Mouse (Mus musculus): ENCODE measurements around the gene Rhebl1. TPM values are rescaled to one million over a fixed set of nuclear protein-coding genes. Genes with fewer than 3 reads are reported as not detected.

Gene Rhebl1
- total and polyA plus RNA-seq, 3 experiments, result 10.1 to 16.6 TPM; not detected in 1

GRCm38 (mm10) chr15:98843595-98844223, 50.6 kb downstream of the Rhebl1 start:
- Histone ChIP-seq H3K4me1 (ENCODE audit: control insufficient read depth in 1 of 2, insufficient read depth in 2 of 2, low read length in 2 of 2) (no peaks in the 10 kb centered on the region), H3K9ac (ENCODE audit: control insufficient read depth, low read depth, low read length, poor library complexity, severe bottlenecking) (no peak overlapping the region), H3K27ac (ENCODE audit: control insufficient read depth, low read depth, low read length) (no peak overlapping the region), H3K36me3 (ENCODE audit: control insufficient read depth in 1 of 2, insufficient read depth in 2 of 2, low read length in 2 of 2) (peaks cover 0 to 30% of the 10 kb centered on the region in 2 experiments; a peak in 2 of 4 replicates), H3K79me2 (ENCODE audit: control insufficient read depth, insufficient read depth, low read length, poor library complexity) (no peaks in the 10 kb centered on the region), H3K9me3 (replicated peaks; ENCODE audit: insufficient read depth, low read length) (no peaks in the 10 kb centered on the region), H3K4me3 (ENCODE audit: control insufficient read depth in 1 of 2, insufficient read depth in 1 of 2, low read depth in 2 of 2, low read length in 2 of 2) (no peak overlapping the region), H3K27me3 (ENCODE audit: control insufficient read depth in 1 of 2, insufficient read depth in 2 of 2, low read length in 2 of 2) (no peaks in the 10 kb centered on the region)
- no peak for DNase-seq (ENCODE audit: low read depth, low spot score)
- TF ChIP-seq USF1 (IDR thresholded peaks at IDR 0.05; ENCODE audit: low read depth, low read length) (no peak), POLR2AphosphoS5 (IDR thresholded peaks at IDR 0.05; ENCODE audit: borderline replicate concordance, low read depth, low read length) (no peak), ELF1 (IDR thresholded peaks at IDR 0.05; ENCODE audit: low read depth, low read length) (no peak), BHLHE40 (IDR thresholded peaks at IDR 0.05; ENCODE audit: borderline replicate concordance, low read depth, low read length) (no peak), UBTF (IDR thresholded peaks at IDR 0.05; ENCODE audit: borderline replicate concordance, insufficient read depth, low read depth, low read length) (no peak), MAX (IDR thresholded peaks at IDR 0.05; ENCODE audit: low read length) (no peak), RCOR1 (IDR thresholded peaks at IDR 0.05; ENCODE audit: low read depth, low read length) (no peak), GATA1 (IDR thresholded peaks at IDR 0.05; ENCODE audit: low read depth, low read length) (no peak), NRF1 (IDR thresholded peaks at IDR 0.05; ENCODE audit: insufficient read depth, low read depth, low read length, poor library complexity, severe bottlenecking) (no peak), MAFK (IDR thresholded peaks at IDR 0.05; ENCODE audit: borderline replicate concordance, low read depth, low read length) (no peak), E2F4 (IDR thresholded peaks at IDR 0.05; ENCODE audit: borderline replicate concordance, low read depth, low read length) (no peak), ZMIZ1 (IDR thresholded peaks at IDR 0.05; ENCODE audit: low read depth, low read length) (no peak), TAL1 (IDR thresholded peaks at IDR 0.05; ENCODE audit: low read length) (no peak), MEF2A (IDR thresholded peaks at IDR 0.05; ENCODE audit: extremely low read depth, insufficient replicate concordance, low read depth, low read length, poor library complexity, severe bottlenecking) (no peak)

GRCm38 (mm10) chr15:98839671-98840585, 54.4 kb downstream of the Rhebl1 start:
- no peak overlapping the region for H3K9ac ChIP-seq (ENCODE audit: control insufficient read depth, low read depth, low read length, poor library complexity, severe bottlenecking)

More at GRCm38 (mm10) chr15:98839671-98840585, 54.4 kb downstream of the Rhebl1 start:
- no peak for DNase-seq (ENCODE audit: low read depth, low spot score)
- TF ChIP-seq MYC (IDR thresholded peaks at IDR 0.05; ENCODE audit: low read depth, low read length), result no peak
- TF ChIP-seq ZMIZ1 (IDR thresholded peaks at IDR 0.05; ENCODE audit: low read depth, low read length), result no peak
- TF ChIP-seq CTCF (IDR thresholded peaks at IDR 0.05 in 2 of 3, conservative IDR thresholded peaks at IDR 0.05 in 1 of 3; ENCODE audit: control insufficient read depth in 1 of 3, insufficient read depth in 1 of 3, low read depth in 2 of 3, low read length in 3 of 3, poor library complexity in 1 of 3, severe bottlenecking in 1 of 3), result no peak
- TF ChIP-seq POLR2AphosphoS5 (IDR thresholded peaks at IDR 0.05; ENCODE audit: borderline replicate concordance, low read depth, low read length), result no peak
- no peak for TF ChIP-seq USF2 (IDR thresholded peaks at IDR 0.05; ENCODE audit: borderline replicate concordance in 1 of 2, insufficient read depth in 1 of 2, low read depth in 1 of 2, low read length in 2 of 2)
- no peak for TF ChIP-seq ELF1 (IDR thresholded peaks at IDR 0.05; ENCODE audit: low read depth, low read length)
- TF ChIP-seq BHLHE40 (IDR thresholded peaks at IDR 0.05; ENCODE audit: borderline replicate concordance, low read depth, low read length), result no peak
- H3K9me3 ChIP-seq (replicated peaks; ENCODE audit: insufficient read depth, low read length), result no peaks in the 10 kb centered on the region
- H3K27me3 ChIP-seq (ENCODE audit: control insufficient read depth in 1 of 2, insufficient read depth in 2 of 2, low read length in 2 of 2), result no peaks in the 10 kb centered on the region
- H3K27ac ChIP-seq (ENCODE audit: control insufficient read depth, low read depth, low read length), result no peak overlapping the region
- H3K36me3 ChIP-seq (ENCODE audit: control insufficient read depth in 1 of 2, insufficient read depth in 2 of 2, low read length in 2 of 2), result peaks cover 0 to 18% of the 10 kb centered on the region in 2 experiments; a peak in 2 of 4 replicates
- H3K4me3 ChIP-seq (ENCODE audit: control insufficient read depth in 1 of 2, insufficient read depth in 1 of 2, low read depth in 2 of 2, low read length in 2 of 2), result no peak overlapping the region
- no peaks in the 10 kb centered on the region for H3K4me1 ChIP-seq (ENCODE audit: control insufficient read depth in 1 of 2, insufficient read depth in 2 of 2, low read length in 2 of 2)
- H3K79me2 ChIP-seq (ENCODE audit: control insufficient read depth, insufficient read depth, low read length, poor library complexity), result no peaks in the 10 kb centered on the region
